Mouse (Mus musculus) midbrain, embryonic 15.5 days (tissue): ENCODE data around the gene Rgs10. TPM values are rescaled to one million over a fixed set of nuclear protein-coding genes. Genes with fewer than 3 reads are reported as not detected.

Source experiments
- ATAC-seq: fragments of 200-750 bp; cut with Nextera tagmentation; replicated peaks from 2 replicates; pipeline ENCODE4 v1.8.0; 2017; ENCODE audit warnings: moderate TSS enrichment
- H3K27ac ChIP-seq: fragments of 300-500 bp; sonication (generic); 2 replicates; pipeline ENCODE4 v1.5.1; 2015; ENCODE audit warnings: mild to moderate bottlenecking, inconsistent platforms
- H3K27me3 ChIP-seq: fragments of 300-500 bp; sonication (generic); replicated peaks from 2 replicates; pipeline ENCODE4 v1.6.1; 2015; ENCODE audit warnings: inconsistent platforms
- H3K36me3 ChIP-seq: fragments of 300-500 bp; sonication (generic); replicated peaks from 2 replicates; pipeline ENCODE4 v1.6.1; 2015; ENCODE audit warnings: inconsistent platforms
- H3K4me1 ChIP-seq: fragments of 300-500 bp; sonication (generic); 2 replicates; pipeline ENCODE4 v1.6.1; 2015; ENCODE audit warnings: inconsistent platforms
- H3K4me2 ChIP-seq: fragments of 300-500 bp; sonication (generic); 2 replicates; pipeline ENCODE4 v1.6.1; 2015; ENCODE audit warnings: inconsistent platforms, mild to moderate bottlenecking, moderate library complexity
- H3K4me3 ChIP-seq: fragments of 300-500 bp; sonication (generic); 2 replicates; pipeline ENCODE4 v1.5.1; 2015; ENCODE audit warnings: mild to moderate bottlenecking, inconsistent platforms
- H3K9ac ChIP-seq: fragments of 300-500 bp; sonication (generic); 2 replicates; pipeline ENCODE4 v1.6.1; 2015; ENCODE audit warnings: mild to moderate bottlenecking, inconsistent platforms
- H3K9me3 ChIP-seq: fragments of 300-500 bp; sonication (generic); 2 replicates; pipeline ENCODE4 v1.6.1; 2016; ENCODE audit warnings: inconsistent platforms
- WGBS: fragments of 180-500 bp; shearing (Covaris S2); methylation state at CpG from one replicate; pipeline ENCODE4 v1.1.7; 2015; ENCODE audit warnings: mixed read lengths; 5-methylcytosine and 5-hydroxymethylcytosine counted together
- polyA plus RNA-seq: library from polyadenylated mRNA; unstranded; fragments of >200 nt; fragmentation: Nextera tagmentation; extraction: Ambion mirVana; gene quantifications from 2 replicates; pipeline ENCODE4 v1.2.1, GENCODE M21; 2015

Gene Rgs10
- polyA plus RNA-seq, 1 experiment from 2014 or later = 50.4 TPM

DNA sequence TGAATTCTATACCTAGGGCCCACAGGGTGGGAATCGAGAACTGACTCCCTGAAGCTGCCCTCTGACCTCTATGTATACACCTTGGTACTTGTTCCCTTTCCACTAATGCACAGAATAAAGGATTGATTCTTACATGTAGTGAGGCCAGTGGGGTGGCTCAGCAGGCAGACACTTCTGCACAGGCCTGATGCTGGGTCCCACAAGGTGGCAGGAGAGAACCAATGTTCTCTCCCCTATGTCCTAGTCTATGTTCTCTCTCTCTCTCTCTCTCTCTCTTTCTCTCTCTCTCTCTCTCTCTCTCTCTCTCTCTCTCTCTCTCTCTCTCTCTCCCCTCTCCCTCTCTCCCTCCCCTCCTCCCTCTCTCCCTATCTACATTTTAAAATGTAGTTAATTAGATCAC, 14.7 kb upstream of the Rgs10 start:
- H3K27ac ChIP-seq = no peak overlapping the region
- peak; percentile 73; the same call in 1 of the 2 replicates for ATAC-seq
- WGBS = 70% methylated on average over 1 of the region's 1 CpGs

DNA sequence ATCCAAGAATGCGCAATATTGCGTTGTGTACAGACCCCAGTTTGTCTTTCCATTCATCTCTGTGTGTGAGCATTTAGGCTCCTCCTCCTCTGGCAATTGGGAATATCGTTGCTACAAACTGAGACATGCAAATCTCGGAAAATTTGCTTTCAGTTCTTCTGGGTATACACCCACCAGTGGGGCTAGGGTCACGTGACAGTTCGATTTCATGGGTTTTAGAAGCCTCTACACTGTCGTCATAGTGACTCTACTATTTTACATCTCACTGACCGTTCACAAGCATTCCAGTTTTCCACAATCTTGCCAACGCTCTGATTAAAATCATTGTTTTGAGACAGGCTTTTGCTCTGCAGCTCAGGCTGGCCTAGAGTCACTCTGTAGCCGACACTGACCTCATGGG, 14.0 kb upstream of the Rgs10 start:
- no peaks in the 10 kb centered on the region for H3K27me3 ChIP-seq
- H3K9ac ChIP-seq = no peak overlapping the region

More for the DNA sequence above, 14.7 kb upstream of the Rgs10 start:
- no peak overlapping the region for H3K4me3 ChIP-seq
- H3K9me3 ChIP-seq = no peaks in the 10 kb centered on the region
- no peak overlapping the region for H3K4me2 ChIP-seq
- H3K36me3 ChIP-seq = no peaks in the 10 kb centered on the region
- no peaks in the 10 kb centered on the region for H3K27me3 ChIP-seq
- H3K4me1 ChIP-seq = peaks cover 6% of the 10 kb centered on the region; the same call in 1 of the 2 replicates
- no peak overlapping the region for H3K9ac ChIP-seq

DNA sequence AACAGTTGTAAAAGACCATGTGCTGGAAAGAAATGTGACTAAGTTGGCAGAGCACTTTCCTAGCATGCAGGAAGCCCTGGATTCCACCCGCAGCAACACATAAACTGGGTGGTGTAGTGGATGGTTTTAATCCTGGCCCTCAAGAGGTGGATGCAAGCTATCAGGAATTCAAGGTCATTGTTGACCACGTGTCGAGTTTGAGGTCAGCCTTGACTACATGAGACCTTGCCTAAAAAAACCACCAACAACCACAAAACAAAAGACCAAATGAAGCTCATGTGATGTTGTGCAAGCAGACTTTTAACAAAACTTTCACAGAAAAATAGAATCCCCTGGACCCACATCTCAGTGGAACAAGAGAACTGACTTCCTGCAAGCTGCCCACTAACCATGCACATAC, 3.9 kb upstream of the Rgs10 start:
- H3K27ac ChIP-seq = no peak overlapping the region
- 75% methylated on average over 3 of the region's 3 CpGs for WGBS
- ATAC-seq = no peak
- H3K4me2 ChIP-seq = no peak overlapping the region
- H3K4me3 ChIP-seq = no peak overlapping the region
- peaks cover 29% of the 10 kb centered on the region for H3K27me3 ChIP-seq
- no peaks in the 10 kb centered on the region for H3K9me3 ChIP-seq
- H3K9ac ChIP-seq = no peak overlapping the region
- peaks cover 15% of the 10 kb centered on the region for H3K4me1 ChIP-seq
- H3K36me3 ChIP-seq = no peaks in the 10 kb centered on the region

More for the DNA sequence above, 14.0 kb upstream of the Rgs10 start:
- H3K9me3 ChIP-seq = no peaks in the 10 kb centered on the region
- 48% methylated on average over 10 of the region's 10 CpGs for WGBS
- H3K36me3 ChIP-seq = no peaks in the 10 kb centered on the region
- no peak for ATAC-seq
- H3K4me2 ChIP-seq = no peak overlapping the region
- H3K4me1 ChIP-seq = peaks cover 6% of the 10 kb centered on the region; the same call in 1 of the 2 replicates
- no peak overlapping the region for H3K27ac ChIP-seq
- H3K4me3 ChIP-seq = no peak overlapping the region

DNA sequence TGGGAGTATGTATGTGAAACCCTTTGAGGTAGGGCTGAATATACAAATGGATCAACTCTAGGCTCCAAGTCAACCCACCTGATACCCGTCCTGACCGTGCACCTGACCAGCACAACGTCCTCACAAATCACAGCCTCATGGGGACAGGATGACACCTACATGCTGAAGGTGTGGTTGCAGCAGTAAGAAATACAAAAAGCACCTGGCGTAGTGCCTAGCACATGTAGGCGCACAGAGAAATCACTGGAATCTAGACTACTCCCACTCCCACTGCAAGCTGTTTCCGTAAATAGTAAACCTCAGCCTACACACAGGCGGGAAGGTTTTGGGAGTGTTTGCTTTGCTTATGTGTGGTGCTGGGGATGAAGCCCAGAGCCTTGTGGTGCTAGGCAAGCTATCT, 3.1 kb upstream of the Rgs10 start:
- ATAC-seq = no peak
- Histone ChIP-seq H3K4me3 (no peak overlapping the region), H3K4me1 (peaks cover 23% of the 10 kb centered on the region), H3K36me3 (no peaks in the 10 kb centered on the region), H3K4me2 (no peak overlapping the region), H3K27me3 (peaks cover 36% of the 10 kb centered on the region), H3K9me3 (no peaks in the 10 kb centered on the region), H3K27ac (no peak overlapping the region), H3K9ac (no peak overlapping the region)
- WGBS = 89% methylated on average over 7 of the region's 7 CpGs

DNA sequence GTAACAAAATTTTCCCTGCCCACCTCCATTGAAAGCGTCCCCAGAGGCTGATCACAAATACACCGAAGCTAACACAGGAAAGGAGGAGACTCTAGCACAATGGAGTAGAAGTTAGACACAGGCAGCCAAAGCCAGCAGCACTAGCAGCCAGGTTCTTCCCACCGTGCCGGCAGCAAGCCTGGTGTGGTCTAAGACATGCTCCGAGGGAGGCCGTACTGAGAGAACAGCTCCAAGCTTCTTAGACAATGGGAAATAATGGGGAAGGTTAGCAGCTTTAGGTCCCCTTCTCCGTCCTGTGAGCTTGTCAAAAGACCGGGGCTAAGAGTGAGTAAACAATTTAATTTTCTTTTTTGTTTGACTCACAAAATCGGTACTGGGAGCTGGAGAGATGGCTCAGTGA, 1.1 kb upstream of the Rgs10 start:
- H3K9ac ChIP-seq = no peak overlapping the region
- whole genome bisulfite sequencing = 6% methylated on average over 9 of the region's 9 CpGs
- H3K27me3 ChIP-seq = peaks cover 47% of the 10 kb centered on the region
- no peak for ATAC-seq
- no peaks in the 10 kb centered on the region for H3K36me3 ChIP-seq
- H3K4me2 ChIP-seq = no peak overlapping the region
- H3K4me1 ChIP-seq = peaks cover 24% of the 10 kb centered on the region
- H3K4me3 ChIP-seq = no peak overlapping the region
- H3K27ac ChIP-seq = no peak overlapping the region
- H3K9me3 ChIP-seq = no peaks in the 10 kb centered on the region

DNA sequence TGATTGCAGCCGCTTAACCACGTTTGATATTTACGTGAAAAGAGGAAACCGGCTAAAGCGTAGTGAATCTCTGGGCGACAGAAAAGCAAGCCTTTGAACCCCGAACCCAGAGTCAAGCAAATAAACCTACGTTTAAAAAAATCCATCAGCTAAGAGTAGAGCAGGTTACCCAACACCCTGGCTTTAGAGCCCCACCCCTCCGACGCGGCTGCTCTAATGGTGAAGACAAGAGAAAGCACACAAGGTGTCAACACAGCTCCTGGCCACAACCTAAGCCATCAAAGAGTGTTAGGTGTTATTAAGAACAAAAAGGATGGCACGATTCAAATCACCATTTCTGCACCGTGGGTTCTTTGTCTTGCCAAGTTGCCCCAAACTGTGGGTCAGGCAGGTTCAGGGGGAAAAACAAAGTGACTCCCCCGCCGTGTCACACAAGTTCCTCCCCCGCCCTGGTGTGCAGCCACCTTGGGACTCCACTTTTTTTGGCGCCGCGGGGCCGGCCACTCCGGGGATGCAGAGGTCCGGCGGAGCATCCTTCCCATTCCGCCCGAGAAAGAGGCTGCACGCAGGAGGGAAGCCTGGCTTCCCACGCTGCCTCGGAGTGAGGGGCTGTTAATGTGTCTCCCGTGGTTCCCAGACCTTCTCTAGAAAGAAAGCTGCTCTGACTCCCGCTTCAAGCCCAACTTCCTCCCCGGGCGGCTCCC, 1.2 kb downstream of the Rgs10 start:
- Histone ChIP-seq H3K27me3 (peaks cover 47% of the 10 kb centered on the region), H3K27ac (0 out of 2 replicates have a peak overlapping the region, but pooled peaks have one; percentile 22), H3K4me2 (peak overlapping the region; percentile 97), H3K36me3 (no peaks in the 10 kb centered on the region), H3K9me3 (no peaks in the 10 kb centered on the region), H3K4me3 (peak overlapping the region; percentile 73), H3K4me1 (peaks cover 24% of the 10 kb centered on the region), H3K9ac (peak overlapping the region; percentile 68)
- ATAC-seq = peak; percentile 58
- 2% methylated on average over 32 of the region's 32 CpGs for WGBS

DNA sequence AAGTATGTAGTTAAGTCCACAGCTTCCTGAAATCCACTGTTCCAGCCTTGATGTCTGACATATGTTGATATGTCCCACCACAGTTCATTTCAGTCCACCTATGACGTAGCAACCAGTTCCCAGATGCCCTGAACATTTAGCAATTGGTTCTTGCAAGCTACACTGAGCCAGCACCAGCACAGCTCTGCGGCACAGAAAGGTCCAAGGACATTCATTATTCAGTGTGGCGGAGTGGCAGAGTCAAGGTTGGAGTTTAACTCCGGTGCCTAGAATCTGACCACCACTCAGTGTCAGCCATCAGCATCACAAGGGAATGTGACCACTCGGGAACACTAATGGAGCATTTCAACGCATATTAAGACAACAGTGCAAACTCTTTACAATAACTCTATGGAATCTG, 1.9 kb downstream of the Rgs10 start:
- no peak for ATAC-seq
- H3K9ac ChIP-seq = no peak overlapping the region; the same call in 1 of the 2 replicates

DNA sequence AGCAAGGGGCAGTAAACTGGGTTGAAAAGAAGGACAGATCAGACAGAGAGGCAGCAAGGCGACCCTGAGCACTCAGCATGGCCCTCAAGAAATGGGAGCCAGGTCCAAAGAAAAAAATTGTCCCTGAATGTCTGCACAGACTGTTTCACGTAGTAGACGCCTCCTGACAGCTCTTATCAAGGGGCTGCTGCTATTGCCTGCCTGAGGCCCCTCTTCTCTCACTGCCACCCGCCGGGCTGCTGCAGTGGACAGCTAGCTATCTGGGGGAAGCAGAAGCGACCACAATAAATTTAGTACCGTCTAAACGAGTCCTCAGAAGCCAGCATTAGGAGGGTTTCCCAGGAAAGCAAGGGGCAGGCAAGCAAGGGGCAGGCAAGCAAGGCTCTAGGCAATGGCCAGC, 4.1 kb downstream of the Rgs10 start:
- Histone ChIP-seq H3K27me3 (peaks cover 28% of the 10 kb centered on the region), H3K4me2 (no peak overlapping the region), H3K9me3 (no peaks in the 10 kb centered on the region), H3K4me3 (no peak overlapping the region), H3K4me1 (peaks cover 24% of the 10 kb centered on the region), H3K9ac (no peak overlapping the region), H3K36me3 (no peaks in the 10 kb centered on the region), H3K27ac (no peak overlapping the region)
- 56% methylated on average over 8 of the region's 8 CpGs for WGBS
- ATAC-seq = no peak

More for the DNA sequence above, 1.9 kb downstream of the Rgs10 start:
- Histone ChIP-seq H3K4me1 (peaks cover 24% of the 10 kb centered on the region), H3K4me3 (peak overlapping the region; percentile 73), H3K36me3 (no peaks in the 10 kb centered on the region), H3K27me3 (peaks cover 43% of the 10 kb centered on the region), H3K27ac (no peak overlapping the region), H3K9me3 (no peaks in the 10 kb centered on the region), H3K4me2 (peak overlapping the region; percentile 97)
- 58% methylated on average over 6 of the region's 6 CpGs for WGBS

DNA sequence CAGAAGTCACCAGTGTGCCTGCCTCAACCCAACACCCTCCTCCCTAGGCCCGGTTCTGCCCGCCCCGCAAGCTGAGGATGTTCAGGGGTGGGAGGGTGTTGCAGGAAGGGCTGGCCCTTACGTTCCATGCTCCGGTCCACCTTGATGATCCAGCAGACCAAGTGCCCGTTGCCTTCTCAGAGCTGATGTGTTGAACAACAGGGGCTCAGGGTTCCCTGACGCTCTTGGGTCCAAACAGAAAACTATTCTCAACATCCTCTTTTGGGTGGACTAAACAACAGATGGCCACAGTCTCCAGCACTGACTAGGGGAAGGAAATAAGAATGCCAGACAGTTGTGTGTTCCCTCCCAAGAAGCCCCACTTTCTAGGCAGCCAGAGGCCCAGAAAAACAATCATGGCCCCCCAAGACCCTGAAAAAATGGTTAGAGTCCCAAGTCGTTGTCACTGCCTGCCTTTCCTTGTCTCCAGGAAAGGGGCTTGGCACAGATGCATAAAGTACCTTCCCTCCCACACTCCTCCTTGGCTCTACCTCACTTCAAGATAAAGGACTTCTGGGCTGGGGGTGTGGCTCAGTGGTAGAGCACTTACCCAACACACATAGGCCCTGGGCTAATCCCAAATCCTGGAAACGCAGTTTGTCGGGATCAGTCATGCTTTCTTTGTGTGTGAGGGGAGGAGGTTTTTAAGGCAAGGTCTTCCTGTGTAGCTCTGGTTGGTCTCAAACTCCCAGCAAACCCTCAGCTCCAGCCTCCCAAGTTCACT, 6.3 kb downstream of the Rgs10 start:
- peaks cover 15% of the 10 kb centered on the region; the same call in 1 of the 2 replicates for H3K27me3 ChIP-seq
- H3K4me2 ChIP-seq = no peak overlapping the region
- WGBS = 62% methylated on average over 10 of the region's 10 CpGs
- no peak overlapping the region for H3K4me3 ChIP-seq
- no peak overlapping the region for H3K27ac ChIP-seq
- ATAC-seq = no peak
- peaks cover 7% of the 10 kb centered on the region for H3K4me1 ChIP-seq
- H3K36me3 ChIP-seq = no peaks in the 10 kb centered on the region
- no peak overlapping the region for H3K9ac ChIP-seq
- H3K9me3 ChIP-seq = no peaks in the 10 kb centered on the region

DNA sequence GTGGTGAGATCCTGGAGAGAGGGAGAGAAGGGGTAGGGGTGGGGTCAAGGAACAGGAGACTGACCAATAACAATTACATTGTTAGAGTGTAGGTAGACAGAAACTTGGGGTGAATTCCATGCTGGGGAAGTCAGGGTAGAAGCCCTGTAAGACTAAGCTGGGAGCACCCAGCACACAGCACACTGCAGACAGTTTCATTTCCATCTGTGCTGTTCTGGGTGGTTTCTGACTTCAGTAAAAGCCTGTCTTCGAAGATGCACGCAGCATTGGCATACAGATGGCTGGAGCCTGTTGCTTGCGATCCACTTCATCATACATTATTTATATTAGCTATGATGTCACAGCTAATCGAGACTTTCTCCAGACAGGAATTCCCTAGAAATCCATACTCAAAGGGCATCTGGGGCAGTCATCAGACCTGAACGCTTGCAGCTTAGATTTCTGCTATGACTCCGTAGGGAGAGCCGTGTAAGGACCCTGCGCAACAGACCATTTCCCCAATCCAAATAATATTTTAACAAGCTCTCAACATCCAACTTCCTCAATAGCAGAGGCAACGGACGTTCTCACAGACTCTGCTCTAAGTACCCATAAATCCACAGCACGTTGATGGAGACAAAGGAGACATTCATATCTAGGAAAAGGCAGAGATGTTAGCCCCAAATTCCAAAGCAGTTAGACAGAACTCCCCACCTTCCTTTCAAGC, 7.7 kb downstream of the Rgs10 start:
- no peak for ATAC-seq
- no peak overlapping the region for H3K27ac ChIP-seq
- 77% methylated on average over 11 of the region's 11 CpGs for WGBS
- 0 out of 2 replicates have a peak, but pooled peaks cover 4% of the 10 kb centered on the region for H3K27me3 ChIP-seq
- no peak overlapping the region for H3K4me3 ChIP-seq
- no peaks in the 10 kb centered on the region for H3K36me3 ChIP-seq
- H3K9me3 ChIP-seq = no peaks in the 10 kb centered on the region
- no peak overlapping the region for H3K9ac ChIP-seq
- no peaks in the 10 kb centered on the region for H3K4me1 ChIP-seq
- H3K4me2 ChIP-seq = no peak overlapping the region

DNA sequence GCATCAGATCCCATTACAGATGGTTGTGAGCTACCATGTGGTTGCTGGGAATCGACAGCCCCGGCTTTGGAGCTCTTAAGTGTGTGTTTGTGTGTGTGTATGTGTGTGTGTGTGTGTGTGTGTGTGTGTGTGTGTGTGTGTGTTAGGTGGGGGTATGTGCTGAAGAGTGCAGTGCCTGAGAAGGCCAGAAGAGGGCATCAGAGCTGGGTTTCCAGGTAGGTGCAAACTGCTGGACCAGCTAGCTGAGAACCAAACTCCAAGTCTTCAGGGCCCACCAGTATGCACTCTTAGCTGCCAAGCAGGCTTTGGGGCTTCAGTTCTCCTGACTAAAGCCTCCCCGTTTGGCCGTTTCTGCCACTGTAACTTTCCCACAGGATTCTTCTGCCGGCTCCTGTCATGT, 10.3 kb downstream of the Rgs10 start:
- Histone ChIP-seq H3K4me1 (no peaks in the 10 kb centered on the region), H3K9ac (no peak overlapping the region), H3K4me3 (no peak overlapping the region), H3K27ac (no peak overlapping the region), H3K36me3 (no peaks in the 10 kb centered on the region), H3K27me3 (no peaks in the 10 kb centered on the region), H3K4me2 (no peak overlapping the region), H3K9me3 (no peaks in the 10 kb centered on the region)
- WGBS = 91% methylated on average over 5 of the region's 5 CpGs
- no peak for ATAC-seq

DNA sequence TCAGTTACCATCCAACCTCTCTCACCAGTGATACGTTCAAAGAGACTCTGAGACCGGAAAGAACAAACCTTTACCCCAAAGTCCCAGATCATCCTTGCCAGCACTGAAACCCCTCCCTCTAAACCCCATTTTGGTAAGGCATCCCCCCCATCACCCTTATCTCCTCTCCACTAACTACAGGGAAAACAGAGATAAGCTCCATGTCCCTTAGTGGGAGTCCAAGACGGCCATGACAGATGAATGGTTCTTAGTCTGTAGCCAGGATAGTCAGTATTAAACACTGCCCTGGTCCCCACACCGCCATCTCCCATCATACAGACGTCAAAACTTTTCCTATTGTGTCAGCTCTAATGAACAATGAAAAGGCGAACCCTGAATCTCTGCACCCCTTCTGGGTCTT, 14.6 kb downstream of the Rgs10 start:
- 92% methylated on average over 6 of the region's 6 CpGs for WGBS
- Histone ChIP-seq H3K9ac (no peak overlapping the region), H3K4me2 (no peak overlapping the region)

More for the DNA sequence above, 14.6 kb downstream of the Rgs10 start:
- Histone ChIP-seq H3K36me3 (no peaks in the 10 kb centered on the region), H3K4me3 (no peak overlapping the region), H3K9me3 (no peaks in the 10 kb centered on the region), H3K27ac (no peak overlapping the region), H3K27me3 (no peaks in the 10 kb centered on the region), H3K4me1 (no peaks in the 10 kb centered on the region)
- no peak for ATAC-seq
